Mouse (Mus musculus) thymus, adult 2 months (tissue): Measurements from ENCODE around the gene Atp5b.

Experiments used
- CTCF ChIP-seq: fragments of 200-500 bp; IDR thresholded peaks from 2 replicates; pipeline ENCODE4 v1.5.1; 2012; ENCODE audit warnings: mild to moderate bottlenecking, control low read depth, low read length, moderate library complexity, borderline replicate concordance; ENCODE audit not compliant: control insufficient read depth, poor library complexity, insufficient read depth; ENCODE audit errors: extremely low read depth
- POLR2A ChIP-seq: fragments of 200-500 bp; IDR thresholded peaks from 2 replicates; pipeline ENCODE4 v1.6.1; 2012; ENCODE audit warnings: mild to moderate bottlenecking, low read length, control low read depth, moderate library complexity; ENCODE audit not compliant: control insufficient read depth, poor library complexity, insufficient read depth; ENCODE audit errors: extremely low read depth

GRCm38 (mm10) chr10:128128143-128128542 is 45.1 kb downstream of the Atp5b start:
- TF ChIP-seq POLR2A (no peak), CTCF (no peak)
